Mouse (Mus musculus) MEL (cell line): ENCODE results near the gene Ercc6. TPM values are rescaled to one million over a fixed set of nuclear protein-coding genes. Genes with fewer than 3 reads are reported as not detected.

Experiments used
- DNase-seq: peaks from one replicate; pipeline ENCODE4 v3.0.0; 2011; ENCODE audit warnings: low read depth, low spot score
- H3K27ac ChIP-seq: 2 replicates; pipeline ENCODE4 v1.5.1; 2012; ENCODE audit warnings: low read depth, mild to moderate bottlenecking, control low read depth, low read length, moderate library complexity; ENCODE audit not compliant: control insufficient read depth
- H3K27me3 ChIP-seq, 2 experiments: fragments of 150-350 bp in 1 of 2; sonication (generic) in 1 of 2; 2 replicates each; pipeline ENCODE4 v1.6.1; 2012; ENCODE audit warnings: low read length in 2 of 2, mild to moderate bottlenecking in 2 of 2, improper control_type of control experiment in 1 of 2, moderate library complexity in 1 of 2; ENCODE audit not compliant: insufficient read depth in 2 of 2, control insufficient read depth in 1 of 2
- H3K36me3 ChIP-seq, 2 experiments: 2 replicates each; pipeline ENCODE4 v1.6.1; 2012 to 2014; ENCODE audit warnings: low read length in 2 of 2, improper control_type of control experiment in 1 of 2, inconsistent platforms in 1 of 2, mild to moderate bottlenecking in 1 of 2; ENCODE audit not compliant: insufficient read depth in 2 of 2, control insufficient read depth in 1 of 2
- H3K4me1 ChIP-seq, 2 experiments: fragments of 150-350 bp in 1 of 2; sonication (generic) in 1 of 2; 2 replicates each; pipeline ENCODE4 v1.6.1; 2012; ENCODE audit warnings: low read length in 2 of 2, improper control_type of control experiment in 1 of 2, mild to moderate bottlenecking in 1 of 2; ENCODE audit not compliant: insufficient read depth in 2 of 2, control insufficient read depth in 1 of 2
- H3K4me3 ChIP-seq, 2 experiments: fragments of 150-350 bp in 1 of 2; sonication (generic) in 1 of 2; 2 replicates each; pipeline ENCODE4 v1.5.1; 2012; ENCODE audit warnings: low read depth in 2 of 2, low read length in 2 of 2, mild to moderate bottlenecking in 2 of 2, moderate library complexity in 2 of 2, control low read depth in 1 of 2, improper control_type of control experiment in 1 of 2; ENCODE audit not compliant: control insufficient read depth in 1 of 2, insufficient read depth in 1 of 2
- H3K79me2 ChIP-seq: 2 replicates; pipeline ENCODE4 v1.6.1; 2012; ENCODE audit warnings: mild to moderate bottlenecking, low read length, moderate library complexity; ENCODE audit not compliant: control insufficient read depth, poor library complexity, insufficient read depth
- H3K9ac ChIP-seq: 2 replicates; pipeline ENCODE4 v1.6.1; 2012; ENCODE audit warnings: low read depth, mild to moderate bottlenecking, control low read depth, low read length, moderate library complexity; ENCODE audit not compliant: control insufficient read depth, poor library complexity, severe bottlenecking
- H3K9me3 ChIP-seq: fragments of 150-350 bp; sonication (generic); replicated peaks from 2 replicates; pipeline ENCODE4 v1.6.1; 2012; ENCODE audit warnings: mild to moderate bottlenecking, low read length, improper control_type of control experiment, moderate library complexity; ENCODE audit not compliant: insufficient read depth
- BHLHE40 ChIP-seq: IDR thresholded peaks from 2 replicates; pipeline ENCODE4 v1.6.1; 2012; ENCODE audit warnings: low read depth, mild to moderate bottlenecking, inconsistent platforms, low read length, improper control_type of control experiment, borderline replicate concordance
- CHD2 ChIP-seq: IDR thresholded peaks from 2 replicates; pipeline ENCODE4 v1.6.1; 2011; ENCODE audit warnings: low read length, improper control_type of control experiment
- CTCF ChIP-seq, 3 experiments: IDR thresholded peaks in 2 of 3; conservative IDR thresholded peaks in 1 of 3; 2 replicates each; pipeline ENCODE4 v1.5.1; 2011 to 2012; ENCODE audit warnings: low read length in 3 of 3, low read depth in 2 of 3, mild to moderate bottlenecking in 2 of 3, improper control_type of control experiment in 1 of 3, inconsistent platforms in 1 of 3, mixed read lengths in 1 of 3, moderate library complexity in 1 of 3; ENCODE audit not compliant: control insufficient read depth in 1 of 3, insufficient read depth in 1 of 3, poor library complexity in 1 of 3, severe bottlenecking in 1 of 3
- ELF1 ChIP-seq: IDR thresholded peaks from 2 replicates; pipeline ENCODE4 v1.6.1; 2014; ENCODE audit warnings: low read depth, mild to moderate bottlenecking, inconsistent platforms, low read length, improper control_type of control experiment, moderate library complexity
- GABPA ChIP-seq: IDR thresholded peaks from 2 replicates; pipeline ENCODE4 v1.6.1; 2012; ENCODE audit warnings: low read depth, mild to moderate bottlenecking, inconsistent platforms, low read length, improper control_type of control experiment, moderate library complexity
- KAT2A ChIP-seq: conservative IDR thresholded peaks from 2 replicates; pipeline ENCODE4 v1.6.1; 2012; ENCODE audit warnings: low read depth, low read length, improper control_type of control experiment, inconsistent platforms
- MAX ChIP-seq: IDR thresholded peaks from 2 replicates; pipeline ENCODE4 v1.6.1; 2011; ENCODE audit warnings: low read length, improper control_type of control experiment
- MAZ ChIP-seq: IDR thresholded peaks from 2 replicates; pipeline ENCODE4 v1.6.1; 2012; ENCODE audit warnings: low read depth, mild to moderate bottlenecking, inconsistent platforms, low read length, improper control_type of control experiment
- MXI1 ChIP-seq: IDR thresholded peaks from 2 replicates; pipeline ENCODE4 v1.6.1; 2011; ENCODE audit warnings: mild to moderate bottlenecking, low read depth, low read length, improper control_type of control experiment
- MYB ChIP-seq: IDR thresholded peaks from 2 replicates; pipeline ENCODE4 v1.6.1; 2011; ENCODE audit warnings: mild to moderate bottlenecking, low read depth, low read length, improper control_type of control experiment
- POLR2AphosphoS2 ChIP-seq: IDR thresholded peaks from 2 replicates; pipeline ENCODE4 v1.6.1; 2011; ENCODE audit warnings: low read length, improper control_type of control experiment
- RCOR1 ChIP-seq: IDR thresholded peaks from 2 replicates; pipeline ENCODE4 v1.6.1; 2012; ENCODE audit warnings: low read depth, mild to moderate bottlenecking, inconsistent platforms, low read length, improper control_type of control experiment
- SMC3 ChIP-seq: IDR thresholded peaks from 2 replicates; pipeline ENCODE4 v1.6.1; 2011; ENCODE audit warnings: low read depth, low read length, improper control_type of control experiment
- TAL1 ChIP-seq: IDR thresholded peaks from 2 replicates; pipeline ENCODE4 v1.6.1; 2012; ENCODE audit warnings: mild to moderate bottlenecking, inconsistent platforms, low read length, moderate library complexity, mixed read lengths
- TBP ChIP-seq: IDR thresholded peaks from 2 replicates; pipeline ENCODE4 v1.8.0; 2011; ENCODE audit warnings: low read depth, low read length, improper control_type of control experiment
- TCF12 ChIP-seq: IDR thresholded peaks from 2 replicates; pipeline ENCODE4 v1.6.1; 2014; ENCODE audit warnings: low read depth, mild to moderate bottlenecking, inconsistent platforms, low read length, improper control_type of control experiment, moderate library complexity
- UBTF ChIP-seq: IDR thresholded peaks from 2 replicates; pipeline ENCODE4 v1.6.1; 2012; ENCODE audit warnings: low read depth, mild to moderate bottlenecking, inconsistent platforms, low read length, improper control_type of control experiment, moderate library complexity, borderline replicate concordance; ENCODE audit not compliant: insufficient read depth
- USF1 ChIP-seq: IDR thresholded peaks from 2 replicates; pipeline ENCODE4 v1.6.1; 2014; ENCODE audit warnings: low read depth, mild to moderate bottlenecking, inconsistent platforms, low read length, improper control_type of control experiment, moderate library complexity
- ZMIZ1 ChIP-seq: IDR thresholded peaks from 2 replicates; pipeline ENCODE4 v1.6.1; 2012; ENCODE audit warnings: low read depth, mild to moderate bottlenecking, inconsistent platforms, low read length, improper control_type of control experiment, moderate library complexity
- polyA plus RNA-seq, 2 experiments: library from polyadenylated mRNA; stranded (reverse) in 1 of 2; unstranded in 1 of 2; fragments of >175 nt in 1 of 2; fragments of >200 nt in 1 of 2; gene quantifications; 2 replicates each; pipeline versions ENCODE4 v1.2.1 to v1.2.4; 2012; ENCODE audit warnings: low replicate concordance in 2 of 2, low read depth in 1 of 2; ENCODE audit not compliant: insufficient read length in 2 of 2, insufficient read depth in 1 of 2, missing spikeins in 1 of 2
- total RNA-seq: library from RNA; depleted of rRNA; stranded (reverse); fragments of 300-350 nt; gene quantifications from 2 replicates; pipeline ENCODE4 v1.2.3, GENCODE M21; 2012

The Ercc6 gene
- total and polyA plus RNA-seq, 3 experiments = 15.1 to 186 (median 15.4) TPM

GRCm38 (mm10) chr14:32513336-32514032, at the start of gene Ercc6 (continued):
- peak; percentile 55; the same call in 1 of the 2 replicates for TF ChIP-seq MYB
- TF ChIP-seq TCF12 = peak; percentile 56; the same call in 1 of the 2 replicates
- TF ChIP-seq MAX = peak; percentile 99
- TF ChIP-seq CTCF (IDR thresholded peaks at IDR 0.05 in 2 of 3, conservative IDR thresholded peaks at IDR 0.05 in 1 of 3; ENCODE audit: control insufficient read depth in 1 of 3, insufficient read depth in 1 of 3, low read depth in 2 of 3, low read length in 3 of 3, poor library complexity in 1 of 3, severe bottlenecking in 1 of 3) = no peak

DNA sequence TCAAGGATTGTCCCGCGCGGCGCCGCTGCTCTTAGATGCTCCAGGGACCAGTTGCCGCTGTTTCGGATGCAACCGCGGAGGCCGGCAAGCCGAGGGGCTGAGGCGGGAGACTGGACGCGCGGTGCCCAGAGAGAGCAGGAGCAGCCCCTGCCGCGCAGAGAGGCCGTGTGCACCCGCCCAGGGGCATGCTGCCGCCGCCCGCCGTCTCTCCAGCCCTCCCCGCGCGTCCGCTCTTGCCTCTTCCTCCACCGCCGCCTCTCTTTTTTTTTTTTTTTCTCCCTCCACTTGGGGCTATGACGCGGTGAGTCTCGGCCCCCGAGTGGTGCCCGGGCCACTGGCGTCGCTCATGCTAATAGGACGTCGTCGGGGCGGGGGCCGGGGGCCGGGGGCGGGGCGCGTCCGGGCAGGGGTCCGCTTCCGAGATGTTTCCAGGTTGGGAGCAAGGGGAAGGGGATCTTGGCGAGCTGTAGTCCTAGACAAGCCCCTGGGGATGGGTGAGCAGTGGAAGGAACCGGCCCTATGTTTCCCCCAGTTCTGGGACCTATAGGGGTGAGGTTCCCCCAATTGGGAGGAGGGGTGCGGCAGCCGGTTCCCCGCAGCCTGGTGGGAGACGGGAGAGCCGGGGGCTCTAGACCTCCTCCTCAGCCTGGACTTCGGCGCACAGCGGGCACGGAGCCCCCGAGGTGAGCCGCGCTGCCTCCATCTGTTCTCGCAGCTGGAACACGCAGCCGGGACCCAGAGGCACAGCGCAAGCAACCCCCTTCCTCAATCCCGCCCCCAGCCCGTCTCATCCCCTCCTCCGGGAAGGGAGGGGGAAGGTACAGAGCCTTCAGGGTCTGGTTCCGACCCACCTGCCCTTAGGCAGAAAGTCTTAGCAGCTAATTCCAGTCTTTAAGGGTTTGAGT, 48.5 kb upstream of the Ercc6 start, which contains the start of gene Slc18a3:
TSS of gene Slc18a3 (minus strand) at position 250 of the 905 bp plus-strand sequence.
- TF ChIP-seq TBP = no peak
- TF ChIP-seq CHD2 = no peak
- no peak for TF ChIP-seq BHLHE40
- TF ChIP-seq MAZ = no peak
- TF ChIP-seq GABPA = no peak
- no peak for TF ChIP-seq UBTF
- TF ChIP-seq ZMIZ1 = no peak
- TF ChIP-seq RCOR1 = no peak
- TF ChIP-seq USF1 = no peak
- TF ChIP-seq SMC3 = no peak
- no peak for TF ChIP-seq POLR2AphosphoS2
- no peak for TF ChIP-seq TAL1
- no peak for TF ChIP-seq CTCF (IDR thresholded peaks at IDR 0.05 in 2 of 3, conservative IDR thresholded peaks at IDR 0.05 in 1 of 3; ENCODE audit: control insufficient read depth in 1 of 3, insufficient read depth in 1 of 3, low read depth in 2 of 3, low read length in 3 of 3, poor library complexity in 1 of 3, severe bottlenecking in 1 of 3)
- TF ChIP-seq ELF1 = no peak
- no peak for TF ChIP-seq MXI1
- no peak for TF ChIP-seq KAT2A
- Histone ChIP-seq H3K79me2 (no peaks in the 10 kb centered on the region), H3K27me3 (no peaks in the 10 kb centered on the region), H3K9me3 (no peaks in the 10 kb centered on the region), H3K36me3 (no peaks in the 10 kb centered on the region), H3K27ac (no peak within 1 kb of the TSS), H3K4me1 (no peaks in the 10 kb centered on the region), H3K9ac (no peak within 1 kb of the TSS), H3K4me3 (no peak within 1 kb of the TSS)
- no peak for DNase-seq
